Mouse (Mus musculus) cerebellum, adult 18-20 months (tissue): ENCODE results near the gene Arl8a.
"Not testable (repeated sequence)": the region's sequence is repeated elsewhere in the genome, so short reads cannot be mapped to it uniquely, and the experiment has no call there.

ENCODE experiments used
- DNase-seq, 2 experiments: peaks; one replicate each; pipeline ENCODE4 v3.0.0; 2021

Arl8a gene

GRCm38 (mm10) chr1:135146077-135146945 is at the start of gene Arl8a:
TSS of gene Arl8a (plus strand) at chr1:135146824.
- DNase-seq, result peak; percentile 91 to 95

- DNase-seq, result no peak
Observed at GRCm38 (mm10) chr1:135097441-135097840, 49.2 kb upstream of the Arl8a start.

- DNase-seq, result no peak
Observed at GRCm38 (mm10) chr1:135098441-135098840, 48.2 kb upstream of the Arl8a start.

GRCm38 (mm10) chr1:135100400-135100799 is 46.2 kb upstream of the Arl8a start:
- DNase-seq, result no peak

GRCm38 (mm10) chr1:135105124-135105523 is 41.5 kb upstream of the Arl8a start, which contains the start of gene Lgr6:
TSS of gene Lgr6 (minus strand) at chr1:135105276.
- no peak for DNase-seq

GRCm38 (mm10) chr1:135105951-135106350 is 40.7 kb upstream of the Arl8a start:
- DNase-seq, result peak; percentile 34 to 50

- DNase-seq, result peak; percentile 35 to 43
Observed at GRCm38 (mm10) chr1:135108611-135109010, 38.0 kb upstream of the Arl8a start.

- DNase-seq, result peak; percentile 76 to 78
Observed at GRCm38 (mm10) chr1:135110075-135110474, 36.5 kb upstream of the Arl8a start.

GRCm38 (mm10) chr1:135111271-135111670 is 35.4 kb upstream of the Arl8a start:
- not testable (repeated sequence) for DNase-seq

GRCm38 (mm10) chr1:135112661-135113060 is 34.0 kb upstream of the Arl8a start:
- peak; percentile 35 to 36 for DNase-seq

- DNase-seq, result no peak
Observed at GRCm38 (mm10) chr1:135124573-135125363, 21.9 kb upstream of the Arl8a start.

- no peak for DNase-seq
Observed at GRCm38 (mm10) chr1:135125990-135126389, 20.6 kb upstream of the Arl8a start.

- no peak for DNase-seq
Observed at GRCm38 (mm10) chr1:135126443-135127027, 20.1 kb upstream of the Arl8a start.

GRCm38 (mm10) chr1:135128011-135128441 is 18.6 kb upstream of the Arl8a start:
- DNase-seq, result no peak

- DNase-seq, result no peak
Observed at GRCm38 (mm10) chr1:135128986-135129385, 17.6 kb upstream of the Arl8a start.

- no peak for DNase-seq
Observed at GRCm38 (mm10) chr1:135129543-135130183, 17.0 kb upstream of the Arl8a start.

- no peak for DNase-seq
Observed at GRCm38 (mm10) chr1:135130376-135131018, 16.1 kb upstream of the Arl8a start.

- DNase-seq, result no peak
Observed at GRCm38 (mm10) chr1:135131034-135131433, 15.6 kb upstream of the Arl8a start.

- no peak for DNase-seq
Observed at GRCm38 (mm10) chr1:135131560-135131959, 15.1 kb upstream of the Arl8a start.

GRCm38 (mm10) chr1:135132473-135132872 is 14.2 kb upstream of the Arl8a start, which contains the start of gene Ptpn7:
TSS of gene Ptpn7 (plus strand) at chr1:135132700.
- DNase-seq, result peak; percentile 72 to 75

GRCm38 (mm10) chr1:135132893-135133369 is 13.7 kb upstream of the Arl8a start:
- DNase-seq, result no peak
